Mouse (Mus musculus) lung, adult 18-20 months (tissue): ENCODE data around the gene Olfr145.

Experiments
- DNase-seq, 2 experiments: peaks; one replicate each; pipeline ENCODE4 v3.0.0; 2022; ENCODE audit warnings: mixed read lengths in 2 of 2

Olfr145 gene

DNA sequence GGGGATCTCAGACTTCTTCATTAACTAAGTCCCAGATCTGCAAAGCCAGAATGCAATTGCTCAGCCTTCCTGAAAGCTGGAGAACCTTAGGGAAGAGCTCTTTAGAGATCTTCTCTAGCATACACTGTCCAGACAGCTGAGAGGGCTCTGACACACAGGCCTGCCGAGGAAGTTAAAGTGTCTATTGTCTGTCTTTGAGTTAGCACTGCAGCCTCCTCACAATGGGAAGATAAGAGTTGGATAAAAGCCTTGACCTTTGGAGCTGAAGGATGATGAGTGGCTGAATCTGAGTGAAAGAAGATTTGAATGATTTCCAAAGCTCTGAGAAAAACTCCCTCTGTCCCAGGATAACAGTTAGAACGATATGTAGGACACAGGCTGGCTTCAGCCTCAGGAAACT, at the start of gene Olfr145:
Gene Olfr145, plus strand, starts transcription at position 64 of the 400 bp plus-strand sequence.
- DNase-seq: no peak

DNA sequence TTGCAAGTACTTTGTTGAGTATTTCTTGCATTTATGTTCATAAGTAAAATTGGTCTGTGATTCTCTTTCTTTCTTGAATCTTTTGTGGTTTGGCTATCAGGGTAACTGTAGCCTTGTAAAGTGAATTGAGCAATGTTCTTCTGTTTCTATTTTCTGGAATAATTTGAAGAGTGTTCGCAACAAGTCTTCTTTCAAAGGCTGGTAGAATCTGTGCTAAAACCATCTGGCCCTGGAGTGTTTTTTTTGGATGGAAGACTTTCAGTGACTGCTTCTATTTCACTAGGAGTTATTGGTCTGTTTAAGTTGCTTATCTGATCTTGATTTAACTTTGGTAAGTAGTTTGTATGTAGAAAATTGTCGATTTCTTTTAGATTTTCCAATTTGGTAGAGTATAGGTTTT, 47.3 kb upstream of the Olfr145 start:
- no peak for DNase-seq

DNA sequence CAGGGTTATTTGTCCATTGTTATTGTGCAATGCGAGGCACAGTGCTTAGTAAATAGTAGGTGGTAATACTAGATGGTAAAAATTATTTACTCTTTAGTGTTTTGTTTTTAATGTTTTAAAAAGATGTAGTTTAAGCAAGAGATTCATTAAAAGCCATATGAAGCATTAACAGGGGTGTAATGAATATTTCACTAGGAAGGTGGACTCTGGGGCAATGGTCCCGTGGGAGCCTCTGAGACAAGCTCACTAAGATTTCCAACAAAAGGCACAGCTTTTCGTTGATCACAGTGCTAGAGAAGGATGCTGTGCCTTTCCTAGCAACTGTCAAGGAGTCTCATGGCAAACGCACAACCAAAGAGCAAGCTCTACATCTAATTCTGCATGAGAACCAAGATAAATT, 42.6 kb upstream of the Olfr145 start, which contains the start of gene Olfr877:
Gene Olfr877, plus strand, starts transcription at position 301 of the 400 bp plus-strand sequence.
- no peak for DNase-seq

DNA sequence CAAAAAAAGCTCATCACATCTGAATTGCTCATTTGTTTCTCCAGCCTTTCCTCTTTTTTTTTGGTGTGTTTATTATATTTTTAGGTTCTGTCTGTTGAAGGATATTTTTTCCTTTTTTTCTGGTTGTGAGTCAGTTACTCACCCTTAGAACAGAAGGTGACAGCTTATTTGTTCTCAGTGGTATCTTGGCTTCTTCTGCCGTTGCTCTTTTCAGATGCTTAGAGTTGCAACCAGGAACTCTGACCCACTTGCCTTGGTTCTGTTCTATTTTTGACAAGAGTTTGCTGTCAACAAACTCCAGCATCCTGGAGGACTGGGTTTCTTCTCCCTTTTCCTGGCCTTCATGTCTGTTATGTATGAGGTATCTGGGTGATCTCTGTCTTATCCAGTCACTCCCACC, 33.2 kb upstream of the Olfr145 start:
- DNase-seq: no peak

DNA sequence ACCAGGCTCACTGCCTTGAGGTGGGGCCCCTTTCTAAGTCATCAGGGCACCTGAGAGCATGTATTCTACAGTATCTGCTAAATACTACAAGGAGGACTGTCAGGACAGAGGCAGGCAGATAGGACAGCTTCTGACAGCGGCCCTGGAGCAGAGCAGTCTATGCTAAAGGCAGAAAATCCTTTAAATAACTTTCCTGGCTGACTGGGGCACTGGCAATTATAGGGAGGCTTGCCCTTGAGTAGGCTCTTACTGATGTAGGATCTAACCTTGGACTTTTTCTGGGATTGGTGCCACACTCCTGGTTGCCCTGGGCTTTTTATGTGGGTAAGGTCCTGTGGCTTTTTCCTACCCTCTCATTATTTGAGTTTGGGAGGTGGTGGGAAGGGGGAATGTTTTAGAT, 26.3 kb upstream of the Olfr145 start:
- DNase-seq: no peak

DNA sequence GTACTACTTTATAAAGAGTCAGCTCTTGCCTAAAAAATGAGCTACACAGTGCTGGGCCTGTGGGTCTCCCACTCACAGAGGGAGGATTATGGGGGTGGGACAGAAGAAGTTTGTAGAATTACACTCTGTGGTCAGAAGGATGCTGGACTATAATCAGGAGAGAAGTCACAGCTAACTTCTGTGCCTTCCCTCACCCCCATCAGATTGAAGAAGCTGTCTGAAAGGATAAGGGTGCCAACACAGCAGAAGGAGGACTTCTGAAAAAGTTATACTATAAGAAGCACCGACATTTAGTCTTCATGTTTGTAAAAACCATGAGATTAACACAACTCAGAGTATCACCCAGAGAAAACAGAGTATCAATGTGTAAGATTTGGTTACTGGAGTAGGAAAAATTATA, 25.4 kb upstream of the Olfr145 start:
- DNase-seq: no peak

DNA sequence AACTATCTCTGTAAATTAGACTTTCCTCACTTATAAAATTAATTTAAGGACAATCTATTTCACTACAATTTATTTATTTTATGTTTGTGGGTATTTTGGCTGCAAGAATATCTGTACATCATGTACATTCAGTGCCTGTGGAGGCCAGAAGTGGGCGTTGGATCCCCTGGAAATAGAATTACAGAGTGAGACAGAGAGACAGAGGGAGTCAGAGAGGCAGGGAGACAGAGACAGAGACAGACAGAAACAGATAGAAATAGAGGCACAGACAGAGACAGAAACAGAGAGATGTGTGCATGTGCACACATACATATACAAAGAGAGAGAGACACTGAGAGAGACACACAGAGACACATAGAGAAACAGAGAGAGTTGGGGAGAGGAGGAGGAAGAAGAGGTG, 25.0 kb upstream of the Olfr145 start:
- no peak for DNase-seq

DNA sequence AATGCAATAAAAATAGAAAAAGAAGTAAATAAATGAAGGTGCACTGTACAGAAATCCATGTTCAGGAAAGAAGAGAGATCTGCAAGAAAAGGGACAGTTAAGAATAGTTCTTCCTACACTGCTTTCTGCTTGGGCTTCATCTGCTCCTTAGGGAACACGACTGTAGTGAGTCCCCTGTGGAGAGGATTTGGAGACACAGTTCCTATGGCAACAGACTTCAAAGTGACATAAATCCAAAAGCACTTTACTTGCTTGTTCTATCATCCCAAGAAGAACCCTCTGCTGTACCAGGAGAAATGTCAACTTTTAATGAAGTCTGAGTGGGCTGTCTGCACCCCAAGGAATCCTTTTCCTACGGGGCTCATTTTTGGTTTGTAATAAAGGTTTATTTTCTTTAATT, 5.6 kb upstream of the Olfr145 start:
- DNase-seq: no peak

DNA sequence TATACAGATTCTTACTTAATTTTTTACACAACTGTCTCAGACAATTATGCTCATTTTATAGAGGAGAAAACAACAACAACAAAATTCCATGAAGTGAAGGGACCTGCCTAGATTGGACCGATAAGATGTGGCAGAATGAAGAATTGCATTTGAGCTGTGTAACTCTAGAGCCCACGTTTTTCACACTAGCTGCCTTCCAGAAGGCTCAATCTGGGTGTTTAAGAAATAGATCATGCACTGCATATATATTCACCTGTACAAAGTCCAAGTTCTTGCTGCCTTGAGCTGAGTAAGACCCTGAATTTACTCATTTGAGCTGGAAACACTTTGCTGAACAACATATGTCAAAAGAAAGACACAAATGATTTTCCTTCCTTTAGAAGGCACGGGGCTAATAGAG, 9.0 kb downstream of the Olfr145 start:
- DNase-seq: no peak

DNA sequence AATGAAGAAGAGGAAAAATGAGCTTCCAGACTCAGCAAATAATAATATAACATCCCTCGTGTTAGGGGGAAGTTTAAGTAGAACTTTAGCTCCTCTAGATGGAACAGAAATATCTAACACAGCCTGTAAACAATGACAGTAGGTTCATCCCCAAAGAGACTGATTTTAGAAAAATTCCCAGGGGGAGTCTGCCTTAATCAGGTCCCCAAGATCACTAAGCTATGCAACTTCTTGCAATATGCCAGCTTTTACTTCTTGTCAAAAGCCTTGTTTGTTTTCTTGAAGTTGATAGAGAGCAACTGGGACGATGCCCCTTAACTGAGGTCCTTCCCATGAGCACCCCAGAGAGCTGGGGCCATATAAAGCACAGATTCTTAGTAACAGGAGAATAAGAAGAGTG, 21.0 kb downstream of the Olfr145 start, which contains the start of gene Olfr878:
Gene Olfr878, plus strand, starts transcription at position 301 of the 400 bp plus-strand sequence.
- DNase-seq: no peak

DNA sequence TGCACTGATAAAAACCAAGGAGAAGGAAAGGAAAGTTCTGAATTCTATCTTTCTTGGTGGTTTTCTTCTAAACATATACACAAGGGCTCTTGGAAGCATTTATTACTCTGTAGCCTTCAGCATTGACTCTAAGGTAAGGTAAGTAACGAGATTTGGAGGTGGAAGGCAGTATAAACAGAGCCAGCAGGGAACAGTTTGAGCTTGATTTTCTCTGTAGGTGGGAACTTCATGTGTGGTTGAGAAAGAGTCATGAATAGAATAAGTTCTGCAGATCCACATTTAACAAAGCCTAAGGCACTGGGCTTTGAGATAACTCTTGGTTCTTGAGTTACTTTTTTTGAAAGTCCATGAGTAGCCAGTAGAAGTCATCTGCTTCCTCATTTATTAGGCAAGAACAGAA, 21.5 kb downstream of the Olfr145 start:
- DNase-seq: no peak

DNA sequence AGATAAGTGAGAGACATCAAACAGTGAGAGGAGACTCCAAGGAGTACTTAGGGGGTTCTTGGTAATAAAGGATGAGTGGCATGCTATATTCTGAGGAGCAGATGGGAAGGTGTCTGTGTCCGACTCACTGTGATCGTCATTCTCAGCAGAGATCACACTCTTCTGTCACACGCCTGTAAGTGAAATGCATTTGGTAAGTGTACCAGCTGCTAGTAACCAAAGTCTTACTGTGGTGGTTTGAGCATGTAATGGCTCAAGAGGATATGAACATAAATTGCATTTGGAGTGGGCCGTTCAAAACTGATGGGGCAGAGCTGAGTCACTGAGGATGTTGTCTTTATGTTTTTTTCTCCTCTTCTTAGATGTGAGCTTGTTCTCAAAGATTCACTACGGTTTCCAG, 27.7 kb downstream of the Olfr145 start:
- no peak for DNase-seq

DNA sequence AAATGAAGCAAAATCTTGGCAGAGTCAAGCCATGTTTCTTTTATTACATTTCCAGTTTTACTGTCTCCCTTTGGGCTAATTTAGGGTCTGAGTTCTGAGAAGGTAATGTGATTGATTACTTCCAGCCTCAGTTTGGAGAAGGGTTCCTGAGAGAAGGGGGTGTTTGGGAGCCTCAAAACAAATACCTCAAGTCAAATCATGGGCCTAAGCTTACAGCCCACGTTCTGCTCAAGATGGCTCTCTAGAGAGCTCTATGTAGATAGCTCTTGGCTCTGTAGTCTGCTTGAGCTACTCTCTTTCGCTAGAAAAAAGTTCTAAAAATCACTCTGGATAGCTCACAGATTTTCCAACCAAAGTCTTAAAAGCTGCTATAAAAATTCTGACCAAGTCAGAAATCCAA, 28.9 kb downstream of the Olfr145 start:
- no peak for DNase-seq

DNA sequence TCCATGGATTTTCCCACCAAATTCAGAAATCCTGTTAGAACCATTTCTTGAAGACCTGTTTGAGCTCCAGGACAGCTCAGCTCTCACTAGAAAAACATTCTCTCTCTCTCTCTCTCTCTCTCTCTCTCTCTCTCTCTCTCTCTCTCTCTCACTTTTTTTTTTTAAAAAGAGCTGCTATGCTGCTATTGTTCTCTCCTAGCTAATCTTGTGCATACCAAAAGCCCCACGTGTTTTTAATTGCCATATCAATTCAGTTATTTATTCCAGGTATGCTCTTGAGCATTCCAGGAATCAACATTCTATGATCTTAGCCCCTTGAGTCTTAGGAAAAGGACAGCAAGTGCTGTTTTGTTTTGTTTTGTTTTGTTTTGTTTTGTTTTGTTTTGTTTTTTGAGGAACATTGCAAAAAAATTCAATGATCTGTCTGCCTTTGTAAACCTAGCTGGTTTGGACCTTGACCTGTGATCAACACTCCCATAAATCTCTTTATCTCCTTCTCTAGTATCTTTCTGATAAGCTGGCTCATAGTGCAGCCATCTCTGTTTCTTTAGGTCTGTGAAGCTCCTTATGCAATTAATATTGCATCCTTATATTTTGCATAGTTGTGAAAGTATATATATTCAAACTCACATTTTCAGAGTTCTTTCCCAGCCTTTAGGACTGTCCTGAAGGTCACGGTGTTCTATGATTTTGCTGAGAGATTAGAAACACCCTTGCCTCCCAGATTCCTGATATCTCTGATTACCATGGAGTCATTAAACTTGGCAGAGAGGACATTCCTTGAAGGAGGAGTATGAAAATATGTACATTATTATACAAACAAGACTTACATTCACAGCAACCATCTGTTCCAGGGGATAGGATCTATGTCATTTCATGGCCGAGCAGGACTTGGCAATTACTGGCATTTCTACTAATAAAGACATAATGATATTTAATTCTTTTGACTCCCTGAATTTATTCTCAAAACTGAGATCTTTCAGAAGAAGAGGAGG, 29.8 kb downstream of the Olfr145 start:
- no peak for DNase-seq

DNA sequence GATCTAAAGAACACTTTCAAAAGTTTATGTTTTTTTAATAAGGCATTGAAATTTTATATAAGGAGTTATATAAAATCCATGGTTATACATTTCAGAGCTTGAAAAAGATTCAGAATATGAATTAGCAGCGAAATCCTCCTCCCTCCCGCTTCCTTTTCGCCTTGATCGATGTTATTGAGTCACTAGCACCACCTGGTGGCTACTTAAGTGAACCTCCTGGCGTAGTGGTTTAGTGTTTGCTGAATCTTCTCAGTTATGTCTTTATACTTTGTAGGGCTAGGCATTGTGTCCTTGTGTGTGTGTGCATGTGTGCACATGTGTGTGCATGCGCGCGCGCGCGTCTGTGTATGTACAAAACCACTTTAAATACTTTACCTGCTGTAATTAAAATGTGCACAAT, 36.0 kb downstream of the Olfr145 start:
- peak in 1 of 2 experiments; percentile 17 for DNase-seq

DNA sequence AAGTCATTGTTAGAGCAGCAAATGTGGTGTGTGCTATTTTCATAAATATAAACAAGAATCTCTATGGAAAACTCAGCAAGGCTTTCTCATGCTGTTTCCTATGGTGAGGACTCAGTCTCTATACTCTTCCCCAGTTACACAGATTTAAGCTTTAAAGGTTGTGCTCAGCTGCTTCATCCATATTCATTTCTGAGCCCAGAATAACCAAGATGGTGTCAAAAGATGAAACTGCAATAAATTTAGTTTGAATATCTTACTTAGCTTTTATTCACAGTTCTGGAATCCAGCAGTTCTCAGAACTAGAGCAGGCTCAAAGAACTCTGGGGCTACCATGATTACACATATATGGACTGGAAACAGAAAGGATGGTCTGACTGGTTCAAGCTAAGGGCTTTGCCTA, 37.6 kb downstream of the Olfr145 start:
- no peak for DNase-seq

DNA sequence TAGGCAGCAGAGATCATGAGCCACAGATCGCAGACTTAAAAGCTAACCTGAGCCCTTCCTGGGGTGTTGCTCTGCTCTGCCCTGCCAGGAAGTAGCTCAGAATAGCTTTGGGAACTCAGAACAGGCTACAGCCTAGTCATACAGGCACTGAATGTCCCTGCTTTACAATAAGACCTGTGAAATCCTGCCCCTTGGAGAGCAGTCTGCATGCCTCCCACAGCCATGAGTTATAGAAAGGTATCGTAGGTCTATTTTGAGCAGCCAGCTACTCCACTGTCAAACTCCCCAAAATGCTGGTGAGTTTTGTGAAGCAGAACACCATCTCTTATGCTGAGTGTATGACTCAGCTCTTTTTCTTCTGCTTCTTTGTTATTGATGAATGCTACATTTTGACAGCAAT, 44.6 kb downstream of the Olfr145 start:
- DNase-seq: no peak
